Mouse (Mus musculus) kidney, postnatal 0 days (tissue): ENCODE data around the gene Ppp1r13b. TPM values are rescaled to one million over a fixed set of nuclear protein-coding genes. Genes with fewer than 3 reads are reported as not detected.

ENCODE experiments used
- ATAC-seq: fragments of 200-750 bp; cut with Nextera tagmentation; replicated peaks from 2 replicates; pipeline ENCODE4 v1.8.0; 2017; ENCODE audit warnings: low read depth, moderate number of reproducible peaks, moderate TSS enrichment, moderate library complexity; ENCODE audit not compliant: low FRiP score
- DNase-seq: peaks from one replicate; pipeline ENCODE4 v3.0.0-alpha.2; 2016; ENCODE audit warnings: low spot score
- H3K27ac ChIP-seq: fragments of 300-500 bp; sonication (generic); 2 replicates; pipeline ENCODE4 v1.5.1; 2014; ENCODE audit warnings: mild to moderate bottlenecking
- H3K27me3 ChIP-seq: fragments of 300-500 bp; sonication (generic); 2 replicates; pipeline ENCODE4 v1.6.1; 2014; ENCODE audit warnings: low read length, mixed read lengths; ENCODE audit not compliant: insufficient read depth
- H3K36me3 ChIP-seq: fragments of 300-500 bp; sonication (generic); 2 replicates; pipeline ENCODE4 v1.6.1; 2014; ENCODE audit warnings: low read length, mixed read lengths; ENCODE audit not compliant: insufficient read depth
- H3K4me1 ChIP-seq: fragments of 300-500 bp; sonication (generic); replicated peaks from 2 replicates; pipeline ENCODE4 v1.6.1; 2014; ENCODE audit warnings: antibody characterized with exemption, low read length, mixed read lengths; ENCODE audit not compliant: insufficient read depth
- H3K4me2 ChIP-seq: fragments of 300-500 bp; sonication (generic); 2 replicates; pipeline ENCODE4 v1.6.1; 2014; ENCODE audit warnings: mild to moderate bottlenecking, low read length, moderate library complexity, mixed read lengths
- H3K4me3 ChIP-seq: fragments of 300-500 bp; sonication (generic); replicated peaks from 2 replicates; pipeline ENCODE4 v1.5.1; 2014; ENCODE audit warnings: low read depth, low read length
- H3K9ac ChIP-seq: fragments of 300-500 bp; sonication (generic); 2 replicates; pipeline ENCODE4 v1.6.1; 2014; ENCODE audit warnings: low read depth, low read length
- H3K9me3 ChIP-seq: fragments of 300-500 bp; sonication (generic); replicated peaks from 2 replicates; pipeline ENCODE4 v1.6.1; 2016; ENCODE audit warnings: low read length, inconsistent platforms, mixed read lengths
- CTCF ChIP-seq: IDR thresholded peaks from 2 replicates; pipeline ENCODE4 v1.5.1; 2016; ENCODE audit warnings: antibody characterized with exemption, low read depth, mild to moderate bottlenecking, moderate library complexity
- WGBS: fragments of 180-500 bp; shearing (Covaris S2); extraction: QIAGEN DNeasy Blood & Tissue Kit; methylation state at CpG from one replicate; pipeline ENCODE4 v1.1.7; 2014; 5-methylcytosine and 5-hydroxymethylcytosine counted together
- polyA plus RNA-seq: library from polyadenylated mRNA; unstranded; fragments of >200 nt; fragmentation: Nextera tagmentation; extraction: Ambion mirVana; gene quantifications from 2 replicates; pipeline ENCODE4 v1.2.1, GENCODE M21; 2015

The Ppp1r13b gene
- polyA plus RNA-seq, 1 experiment from 2014 or later: 16.7 TPM

GRCm38 (mm10) chr12:111899646-111900045, 8.3 kb downstream of the Ppp1r13b start:
- no peaks in the 10 kb centered on the region for H3K9me3 ChIP-seq
- H3K36me3 ChIP-seq: no peaks in the 10 kb centered on the region
- ATAC-seq (no peak), DNase-seq (no peak)
- H3K4me3 ChIP-seq: no peak overlapping the region
- no peak overlapping the region for H3K4me2 ChIP-seq
- H3K27me3 ChIP-seq: no peaks in the 10 kb centered on the region
- WGBS: 66% methylated on average over 5 of the region's 5 CpGs
- no peak for TF ChIP-seq CTCF
- H3K4me1 ChIP-seq: peaks cover 7% of the 10 kb centered on the region; the same call in 1 of the 2 replicates
- H3K9ac ChIP-seq: no peak overlapping the region
- no peak overlapping the region for H3K27ac ChIP-seq

- TF ChIP-seq CTCF: no peak
- Histone ChIP-seq H3K4me1 (peaks cover 13% of the 10 kb centered on the region; the same call in 1 of the 2 replicates), H3K36me3 (no peaks in the 10 kb centered on the region), H3K9me3 (no peaks in the 10 kb centered on the region), H3K9ac (0 out of 2 replicates have a peak overlapping the region, but pooled peaks have one; percentile 23), H3K27me3 (no peaks in the 10 kb centered on the region), H3K4me3 (no peak overlapping the region), H3K4me2 (no peak overlapping the region), H3K27ac (no peak overlapping the region)
- no peak for DNase-seq
- ATAC-seq: no peak
- 71% methylated on average over 9 of the region's 9 CpGs for WGBS
Measured at GRCm38 (mm10) chr12:111898686-111899085, 9.2 kb downstream of the Ppp1r13b start.

GRCm38 (mm10) chr12:111896908-111897661, 10.8 kb downstream of the Ppp1r13b start:
- peak overlapping the region; percentile 77 for H3K27ac ChIP-seq
- no peaks in the 10 kb centered on the region for H3K27me3 ChIP-seq
- 54% methylated on average over 7 of the region's 7 CpGs for WGBS
- H3K36me3 ChIP-seq: no peaks in the 10 kb centered on the region
- no peak overlapping the region for H3K9ac ChIP-seq
- peak; percentile 14; the same call in 1 of the 2 replicates for TF ChIP-seq CTCF
- ATAC-seq (peak; percentile 53; the same call in 1 of the 2 replicates), DNase-seq (peak; percentile 51)
- no peak overlapping the region for H3K4me2 ChIP-seq
- H3K4me1 ChIP-seq: peaks cover 13% of the 10 kb centered on the region; the same call in 1 of the 2 replicates
- H3K4me3 ChIP-seq: no peak overlapping the region
- H3K9me3 ChIP-seq: no peaks in the 10 kb centered on the region

GRCm38 (mm10) chr12:111894082-111894481, 13.8 kb downstream of the Ppp1r13b start:
- H3K9me3 ChIP-seq: no peaks in the 10 kb centered on the region
- H3K4me3 ChIP-seq: no peak overlapping the region
- H3K9ac ChIP-seq: no peak overlapping the region
- H3K27me3 ChIP-seq: no peaks in the 10 kb centered on the region
- H3K4me2 ChIP-seq: no peak overlapping the region
- DNase-seq (peak; percentile 74), ATAC-seq (no peak)
- TF ChIP-seq CTCF: no peak
- 0 out of 2 replicates have a peak overlapping the region, but pooled peaks have one; percentile 19 for H3K27ac ChIP-seq
- no peaks in the 10 kb centered on the region for H3K36me3 ChIP-seq
- peaks cover 13% of the 10 kb centered on the region; the same call in 1 of the 2 replicates for H3K4me1 ChIP-seq
- 39% methylated on average over 1 of the region's 1 CpGs for WGBS

- Histone ChIP-seq H3K27ac (no peak overlapping the region), H3K4me3 (no peak overlapping the region), H3K9ac (no peak overlapping the region), H3K9me3 (no peaks in the 10 kb centered on the region), H3K4me1 (peaks cover 13% of the 10 kb centered on the region; the same call in 1 of the 2 replicates), H3K27me3 (no peaks in the 10 kb centered on the region), H3K4me2 (no peak overlapping the region), H3K36me3 (no peaks in the 10 kb centered on the region)
- DNase-seq: no peak
- no peak for TF ChIP-seq CTCF
- no peak for ATAC-seq
- WGBS: 96% methylated on average over 1 of the region's 1 CpGs
Measured at GRCm38 (mm10) chr12:111892981-111893380, 14.9 kb downstream of the Ppp1r13b start.

- TF ChIP-seq CTCF: no peak
- Histone ChIP-seq H3K27me3 (no peaks in the 10 kb centered on the region), H3K4me2 (no peak overlapping the region), H3K4me3 (no peak overlapping the region), H3K9ac (no peak overlapping the region), H3K9me3 (no peaks in the 10 kb centered on the region), H3K27ac (no peak overlapping the region), H3K36me3 (no peaks in the 10 kb centered on the region), H3K4me1 (0 out of 2 replicates have a peak, but pooled peaks cover 9% of the 10 kb centered on the region)
- ATAC-seq: no peak; the same call in 1 of the 2 replicates
- no peak for DNase-seq
- 90% methylated on average over 4 of the region's 4 CpGs for WGBS
Measured at GRCm38 (mm10) chr12:111891800-111892199, 16.1 kb downstream of the Ppp1r13b start.
